Mouse (Mus musculus): Measurements from ENCODE around the gene Slc22a6. TPM values are rescaled to one million over a fixed set of nuclear protein-coding genes. Genes with fewer than 3 reads are reported as not detected.

The Slc22a6 gene
- polyA plus RNA-seq, 1 experiment from 2014 or later: 0.02 TPM

Other genes with a start within 250 kb of the Slc22a6 start
- gene Slc22a30, start 212.9 kb upstream of the Slc22a6 start, polyA plus RNA-seq (2015; fragmentation: Nextera tagmentation; extraction: Ambion mirVana): not detected in 2 replicates
- 2.1 and 2.3 TPM in 2 replicates for gene Slc22a8, start 26.8 kb upstream of the Slc22a6 start, polyA plus RNA-seq (2015; fragmentation: Nextera tagmentation; extraction: Ambion mirVana)
- gene Chrm1, start 45.8 kb downstream of the Slc22a6 start, polyA plus RNA-seq (2015; fragmentation: Nextera tagmentation; extraction: Ambion mirVana): 0.02 TPM in 1 of 2 replicates, not detected in the other
- 124 and 132 TPM in 2 replicates for gene Slc3a2, start 105.3 kb downstream of the Slc22a6 start, polyA plus RNA-seq (2015; fragmentation: Nextera tagmentation; extraction: Ambion mirVana)
- 48.8 and 53.0 TPM in 2 replicates for gene Wdr74, start 117.8 kb downstream of the Slc22a6 start, polyA plus RNA-seq (2015; fragmentation: Nextera tagmentation; extraction: Ambion mirVana)
- 0.43 and 0.62 TPM in 2 replicates for gene 1700092M07Rik, start 122.7 kb downstream of the Slc22a6 start, polyA plus RNA-seq (2015; fragmentation: Nextera tagmentation; extraction: Ambion mirVana)
- 53.5 and 53.8 TPM in 2 replicates for gene Stx5a, start 123.4 kb downstream of the Slc22a6 start, polyA plus RNA-seq (2015; fragmentation: Nextera tagmentation; extraction: Ambion mirVana)
- gene Nxf1, start 139.0 kb downstream of the Slc22a6 start, polyA plus RNA-seq (2015; fragmentation: Nextera tagmentation; extraction: Ambion mirVana): 81.2 and 91.6 TPM in 2 replicates
- 53.8 and 57.3 TPM in 2 replicates for gene Tmem223, start 153.0 kb downstream of the Slc22a6 start, polyA plus RNA-seq (2015; fragmentation: Nextera tagmentation; extraction: Ambion mirVana)
- 90.5 and 96.9 TPM in 2 replicates for gene Tmem179b, start 156.4 kb downstream of the Slc22a6 start, polyA plus RNA-seq (2015; fragmentation: Nextera tagmentation; extraction: Ambion mirVana)
- 13.2 and 15.4 TPM in 2 replicates for gene Taf6l, start 168.4 kb downstream of the Slc22a6 start, polyA plus RNA-seq (2015; fragmentation: Nextera tagmentation; extraction: Ambion mirVana)
- gene Polr2g, start 180.5 kb downstream of the Slc22a6 start, polyA plus RNA-seq (2015; fragmentation: Nextera tagmentation; extraction: Ambion mirVana): 55.5 and 65.7 TPM in 2 replicates
- 1.2 and 1.3 TPM in 2 replicates for gene Zbtb3, start 184.5 kb downstream of the Slc22a6 start, polyA plus RNA-seq (2015; fragmentation: Nextera tagmentation; extraction: Ambion mirVana)
- 22.4 and 22.5 TPM in 2 replicates for gene Ttc9c, start 201.3 kb downstream of the Slc22a6 start, polyA plus RNA-seq (2015; fragmentation: Nextera tagmentation; extraction: Ambion mirVana)
- gene Hnrnpul2, start 202.0 kb downstream of the Slc22a6 start, polyA plus RNA-seq (2015; fragmentation: Nextera tagmentation; extraction: Ambion mirVana): 2.2 and 2.6 TPM in 2 replicates
- not detected in 2 replicates for gene AC129217.1, start 211.7 kb downstream of the Slc22a6 start, polyA plus RNA-seq (2015; fragmentation: Nextera tagmentation; extraction: Ambion mirVana)
- gene Bscl2, start 219.4 kb downstream of the Slc22a6 start, polyA plus RNA-seq (2015; fragmentation: Nextera tagmentation; extraction: Ambion mirVana): 29.8 and 33.1 TPM in 2 replicates
- gene Gng3, start 221.2 kb downstream of the Slc22a6 start, polyA plus RNA-seq (2015; fragmentation: Nextera tagmentation; extraction: Ambion mirVana): 0.43 and 0.50 TPM in 2 replicates
- 0.15 TPM in 2 replicates for gene Lrrn4cl, start 232.7 kb downstream of the Slc22a6 start, polyA plus RNA-seq (2015; fragmentation: Nextera tagmentation; extraction: Ambion mirVana)

Measured in liver, embryonic 15.5 days (tissue).